Mouse (Mus musculus) small intestine, adult 2 months (tissue): ENCODE results near the gene Gch1. TPM values are rescaled to one million over a fixed set of nuclear protein-coding genes. Genes with fewer than 3 reads are reported as not detected.

Experiments used
- H3K27ac ChIP-seq: fragments of 200-500 bp; 2 replicates; pipeline ENCODE4 v1.5.1; 2012; ENCODE audit warnings: low read depth, low read length, control low read depth, inconsistent platforms; ENCODE audit not compliant: insufficient read depth
- H3K27me3 ChIP-seq: fragments of 200-500 bp; 2 replicates; pipeline ENCODE4 v1.6.1; 2012; ENCODE audit warnings: mild to moderate bottlenecking, moderate library complexity, low read length, inconsistent platforms; ENCODE audit not compliant: control insufficient read depth, insufficient read depth
- H3K36me3 ChIP-seq: fragments of 200-500 bp; 2 replicates; pipeline ENCODE4 v1.6.1; 2012; ENCODE audit warnings: mild to moderate bottlenecking, low read length, control low read depth, inconsistent platforms; ENCODE audit not compliant: control insufficient read depth, insufficient read depth
- H3K4me1 ChIP-seq: fragments of 200-500 bp; 2 replicates; pipeline ENCODE4 v1.6.1; 2012; ENCODE audit warnings: low read length, inconsistent platforms, mixed read lengths; ENCODE audit not compliant: control insufficient read depth, insufficient read depth, insufficient read length
- H3K4me3 ChIP-seq: fragments of 200-500 bp; 2 replicates; pipeline ENCODE4 v1.5.1; 2012; ENCODE audit warnings: low read depth, mild to moderate bottlenecking, control low read depth, inconsistent platforms, low read length, moderate library complexity
- CTCF ChIP-seq: fragments of 200-500 bp; IDR thresholded peaks from 2 replicates; pipeline ENCODE4 v1.5.1; 2012; ENCODE audit warnings: low read depth, mild to moderate bottlenecking, control low read depth, inconsistent platforms, low read length, moderate library complexity, mixed read lengths; ENCODE audit not compliant: insufficient replicate concordance, insufficient read length; ENCODE audit errors: extremely low read depth
- POLR2A ChIP-seq: fragments of 200-500 bp; IDR thresholded peaks from 2 replicates; pipeline ENCODE4 v1.6.1; 2012; ENCODE audit warnings: low read depth, mild to moderate bottlenecking, control low read depth, inconsistent platforms, low read length, moderate library complexity
- WGBS: fragments of 180-500 bp; shearing (Covaris S2); methylation state at CpG from one replicate; pipeline ENCODE4 v1.1.7; 2018; 5-methylcytosine and 5-hydroxymethylcytosine counted together
- polyA plus RNA-seq: library from polyadenylated mRNA; depleted of rRNA; stranded (reverse); fragments of >200 nt; gene quantifications from 2 replicates; pipeline ENCODE4 v1.2.3, GENCODE M21; 2012

Gene Gch1
- polyA plus RNA-seq, 1 experiment: 35.7 TPM

- Histone ChIP-seq H3K36me3 (peaks cover 9% of the 10 kb centered on the region), H3K4me1 (no peaks in the 10 kb centered on the region), H3K27ac (no peak overlapping the region), H3K4me3 (no peak overlapping the region), H3K27me3 (no peaks in the 10 kb centered on the region)
- TF ChIP-seq POLR2A (no peak), CTCF (no peak)
- WGBS: 73% methylated on average over 5 of the region's 5 CpGs
Measured at GRCm38 (mm10) chr14:47161921-47162427, 27.2 kb downstream of the Gch1 start.

- H3K27me3 ChIP-seq: no peaks in the 10 kb centered on the region
- no peaks in the 10 kb centered on the region for H3K4me1 ChIP-seq
- TF ChIP-seq POLR2A: no peak
- no peak for TF ChIP-seq CTCF
- 89% methylated on average over 2 of the region's 2 CpGs for WGBS
- H3K36me3 ChIP-seq: peaks cover 11% of the 10 kb centered on the region
- H3K27ac ChIP-seq: no peak overlapping the region
- no peak overlapping the region for H3K4me3 ChIP-seq
Measured at GRCm38 (mm10) chr14:47160051-47160640, 29.1 kb downstream of the Gch1 start.

GRCm38 (mm10) chr14:47154303-47154702, 34.9 kb downstream of the Gch1 start:
- Histone ChIP-seq H3K36me3 (peaks cover 10% of the 10 kb centered on the region), H3K4me3 (no peak overlapping the region), H3K27me3 (no peaks in the 10 kb centered on the region), H3K27ac (no peak overlapping the region), H3K4me1 (no peaks in the 10 kb centered on the region)
- TF ChIP-seq CTCF (no peak), POLR2A (no peak)
- WGBS: 85% methylated on average over 3 of the region's 3 CpGs

GRCm38 (mm10) chr14:47151306-47151705, 37.9 kb downstream of the Gch1 start:
- TF ChIP-seq POLR2A (no peak), CTCF (no peak)
- no peaks in the 10 kb centered on the region for H3K4me1 ChIP-seq
- H3K36me3 ChIP-seq: peaks cover 5% of the 10 kb centered on the region
- 91% methylated on average over 6 of the region's 6 CpGs for WGBS
- no peak overlapping the region for H3K27ac ChIP-seq
- no peaks in the 10 kb centered on the region for H3K27me3 ChIP-seq
- no peak overlapping the region for H3K4me3 ChIP-seq

GRCm38 (mm10) chr14:47144326-47144725, 44.9 kb downstream of the Gch1 start:
- WGBS: 98% methylated on average over 5 of the region's 5 CpGs
- TF ChIP-seq POLR2A: no peak
- TF ChIP-seq CTCF: no peak
- Histone ChIP-seq H3K36me3 (no peaks in the 10 kb centered on the region), H3K27me3 (no peaks in the 10 kb centered on the region), H3K4me3 (no peak overlapping the region), H3K4me1 (no peaks in the 10 kb centered on the region), H3K27ac (no peak overlapping the region)

- Histone ChIP-seq H3K4me1 (peaks cover 7% of the 10 kb centered on the region), H3K27me3 (no peaks in the 10 kb centered on the region), H3K27ac (no peak overlapping the region), H3K4me3 (no peak overlapping the region), H3K36me3 (no peaks in the 10 kb centered on the region)
- 72% methylated on average over 3 of the region's 3 CpGs for WGBS
- TF ChIP-seq CTCF (no peak), POLR2A (no peak)
Measured at GRCm38 (mm10) chr14:47138853-47139252, 50.4 kb downstream of the Gch1 start.

- no peak overlapping the region for H3K27ac ChIP-seq
Measured at GRCm38 (mm10) chr14:47136637-47137036, 52.6 kb downstream of the Gch1 start.

More at GRCm38 (mm10) chr14:47136637-47137036, 52.6 kb downstream of the Gch1 start:
- WGBS: 44% methylated on average over 5 of the region's 5 CpGs
- peaks cover 7% of the 10 kb centered on the region for H3K4me1 ChIP-seq
- no peak overlapping the region for H3K4me3 ChIP-seq
- no peaks in the 10 kb centered on the region for H3K36me3 ChIP-seq
- TF ChIP-seq CTCF (no peak), POLR2A (no peak)
- no peaks in the 10 kb centered on the region for H3K27me3 ChIP-seq
